In the genomic region with DNA sequence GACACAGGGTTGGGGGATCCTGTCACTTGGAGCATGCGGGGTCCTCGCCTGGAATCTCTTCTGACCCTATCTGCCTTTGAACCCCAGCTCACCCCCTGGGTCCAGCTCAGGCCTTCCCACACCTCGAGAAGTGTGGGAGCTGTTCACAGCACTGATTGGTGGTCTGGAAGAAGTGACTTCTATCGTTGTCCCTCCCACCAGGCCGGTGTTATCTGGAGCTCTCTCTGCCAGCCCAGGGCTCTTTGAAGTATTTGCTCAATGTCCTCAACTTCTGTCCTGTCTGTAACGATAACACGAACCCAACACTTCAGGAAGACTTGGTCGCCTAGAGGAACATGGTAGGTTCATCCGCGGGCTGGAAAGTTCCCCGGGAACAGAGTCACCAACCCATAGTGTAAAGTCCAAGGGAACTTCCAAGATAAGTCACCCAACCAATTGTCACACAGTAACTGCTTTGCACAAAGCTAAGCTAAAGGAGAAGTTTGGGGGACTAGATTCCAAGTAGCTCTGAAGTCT, we compare ENCODE assay signal across 9 mouse cellular contexts. TPM values are rescaled to one million over a fixed set of nuclear protein-coding genes. Genes with fewer than 3 reads are reported as not detected.
DNase-seq lines count a peak whose midpoint lies in the region; ATAC-seq and TF ChIP-seq lines count a peak whose summit lies in the region.
"Had no signal": no experiment of that assay in that cellular context is flagged by ENCODE, and none has a peak within 500 bp of the region (broad histone marks: within the 10 kb centered on the region; RNA-seq: fewer than 3 reads in every experiment).

No protein-coding gene starts in this region.

- H3K27me3 ChIP-seq in heart, adult 2 months (ENCODE audit: control insufficient read depth, insufficient read depth, low read length): no peaks in the 10 kb centered on the region
- H3K27me3 ChIP-seq in neural tube, embryonic 11.5 days (ENCODE audit: control insufficient read depth, insufficient read depth, low read length): peaks cover 23% of the 10 kb centered on the region
- peaks cover 17% of the 10 kb centered on the region for H3K27me3 ChIP-seq in limb, embryonic 15.5 days

- intact Hi-C loops in heart, adult 2 months (cut with DNase I): no loop called here
- intact Hi-C loops in heart, postnatal 14 days (cut with DNase I): loop anchor here (2.0 kb wide), 1 partner anchor 40 kb away; no protein-coding TSS in a partner anchor
- intact Hi-C loops in left cerebral cortex, postnatal 14 days (cut with DNase I): no loop called here

- 50% methylated on average over 11 of the region's 11 CpGs for WGBS in heart, adult 2 months
- WGBS in neural tube, embryonic 11.5 days: 69% methylated on average over 11 of the region's 11 CpGs
- WGBS in limb, embryonic 15.5 days: 63% methylated on average over 11 of the region's 11 CpGs

- H3K4me3 ChIP-seq in heart, adult 2 months: peak overlapping the region; percentile 74; the same call in 1 of the 2 replicates
- H3K4me3 ChIP-seq in neural tube, embryonic 11.5 days (ENCODE audit: low read depth, low read length): 0 out of 2 replicates have a peak overlapping the region, but pooled peaks have one; percentile 78
- H3K4me3 ChIP-seq in limb, embryonic 15.5 days: peak overlapping the region; percentile 77

- no peak for TF ChIP-seq POLR2A in heart, adult 2 months (IDR thresholded peaks at IDR 0.05; ENCODE audit: insufficient read depth, low read depth, low read length)

- H3K4me2 ChIP-seq in neural tube, embryonic 11.5 days (ENCODE audit: low read depth): no peak overlapping the region
- H3K4me2 ChIP-seq in limb, embryonic 15.5 days: no peak overlapping the region

- no peak for TF ChIP-seq EP300 in heart, adult 2 months (IDR thresholded peaks at IDR 0.05; ENCODE audit: insufficient read depth, low read depth, low read length)

- peak overlapping the region; percentile 98; the same call in 1 of the 2 replicates for H3K9ac ChIP-seq in heart, adult 2 months (ENCODE audit: low read depth, low read length)
- no peak overlapping the region for H3K9ac ChIP-seq in neural tube, embryonic 11.5 days (ENCODE audit: low read length)
- H3K9ac ChIP-seq in limb, embryonic 15.5 days: no peak overlapping the region

- no peak for DNase-seq in heart, adult 2 months
- DNase-seq in heart, postnatal 14 days: no peak
- DNase-seq in neural tube, embryonic 11.5 days (ENCODE audit: low spot score): no peak
- no peak for DNase-seq in neural tube, embryonic 10.5 days (ENCODE audit: extremely low spot score, low spot score)
- DNase-seq in thymus, postnatal 36 days: no peak
- DNase-seq in right cerebral cortex, adult 18-20 months: no peak
- no peak for DNase-seq in left cerebral cortex, postnatal 14 days (ENCODE audit: low spot score in 2 of 2)

- H3K27ac ChIP-seq in heart, adult 2 months: no peak overlapping the region; the same call in 1 of the 2 replicates
- no peak overlapping the region for H3K27ac ChIP-seq in neural tube, embryonic 11.5 days (ENCODE audit: low read depth, low read length)
- H3K27ac ChIP-seq in limb, embryonic 15.5 days: no peak overlapping the region
- H3K27ac ChIP-seq: embryonic facial prominence, embryonic 12.5 days had no signal

- no peaks in the 10 kb centered on the region for H3K36me3 ChIP-seq in heart, adult 2 months (ENCODE audit: control insufficient read depth, insufficient read depth, low read length)
- H3K36me3 ChIP-seq in neural tube, embryonic 11.5 days (ENCODE audit: control insufficient read depth, insufficient read depth, low read length): no peaks in the 10 kb centered on the region
- H3K36me3 ChIP-seq in limb, embryonic 15.5 days: 0 out of 2 replicates have a peak, but pooled peaks cover 4% of the 10 kb centered on the region
- H3K36me3 ChIP-seq: embryonic facial prominence, embryonic 12.5 days had no signal

- ATAC-seq in neural tube, embryonic 11.5 days (ENCODE audit: insufficient read depth, low FRiP score, low TSS enrichment): no peak
- ATAC-seq in limb, embryonic 15.5 days (ENCODE audit: insufficient number of reproducible peaks, low FRiP score, low TSS enrichment, low read depth): no peak

- TF ChIP-seq CTCF in heart, adult 2 months (IDR thresholded peaks at IDR 0.05): no peak

- peaks cover 10% of the 10 kb centered on the region for H3K4me1 ChIP-seq in heart, adult 2 months (ENCODE audit: control insufficient read depth, insufficient read depth, low read length)
- H3K4me1 ChIP-seq in neural tube, embryonic 11.5 days (ENCODE audit: control insufficient read depth, insufficient read depth, low read length): peaks cover 20% of the 10 kb centered on the region
- peaks cover 43% of the 10 kb centered on the region for H3K4me1 ChIP-seq in limb, embryonic 15.5 days

- no peaks in the 10 kb centered on the region for H3K9me3 ChIP-seq in neural tube, embryonic 11.5 days (ENCODE audit: control insufficient read depth, low read length)
- no peaks in the 10 kb centered on the region for H3K9me3 ChIP-seq in limb, embryonic 15.5 days
- H3K9me3 ChIP-seq: embryonic facial prominence, embryonic 12.5 days had no signal

- H3K79me2 ChIP-seq in heart, adult 2 months (replicated peaks; ENCODE audit: control insufficient read depth, insufficient read depth, low read length): no peaks in the 10 kb centered on the region

RNA-seq across cellular contexts. Expression of gene Mllt6, which starts 4.4 kb away (rescaled TPM):
- total RNA-seq in heart, adult 2 months (2021): 10 to 100 TPM; 67.1 to 72.5 TPM
- polyA plus RNA-seq in heart, adult 2 months (2012; rRNA removed): 37.9 and 46.2 TPM in 2 replicates
- 10 to 100 TPM; 58.1 to 61.7 TPM for total RNA-seq in heart, postnatal 14 days (2021)
- 3.9 and 4.5 TPM in 2 replicates for polyA plus RNA-seq in neural tube, embryonic 11.5 days (2014; fragmentation: Nextera tagmentation; extraction: Ambion mirVana)
- 2.4 and 2.6 TPM in 2 replicates for polyA plus RNA-seq in limb, embryonic 15.5 days (2015; fragmentation: Nextera tagmentation; extraction: Ambion mirVana)
- 10 to 100 TPM; 79.8 to 80.1 TPM for total RNA-seq in left cerebral cortex, postnatal 14 days (2021)

RNA-seq across cellular contexts. Expression of gene Cisd3, which starts 26.8 kb away (rescaled TPM):
- total RNA-seq in heart, adult 2 months (2021): 100 to 1,000 TPM; 130 to 137 TPM
- polyA plus RNA-seq in heart, adult 2 months (2012; rRNA removed): 82.7 and 106 TPM in 2 replicates
- 100 to 1,000 TPM; 146 to 147 TPM for total RNA-seq in heart, postnatal 14 days (2021)
- polyA plus RNA-seq in neural tube, embryonic 11.5 days (2014; fragmentation: Nextera tagmentation; extraction: Ambion mirVana): 20.2 and 21.1 TPM in 2 replicates
- polyA plus RNA-seq in limb, embryonic 15.5 days (2015; fragmentation: Nextera tagmentation; extraction: Ambion mirVana): 13.5 and 18.6 TPM in 2 replicates
- total RNA-seq in left cerebral cortex, postnatal 14 days (2021): 10 to 100 TPM; 36.7 to 38.9 TPM

RNA-seq across cellular contexts. Expression of gene Epop, which starts 29.3 kb away (rescaled TPM):
- 1 to 10 TPM; 1.4 to 2.6 TPM for total RNA-seq in heart, adult 2 months (2021)
- 0.44 and 0.61 TPM in 2 replicates for polyA plus RNA-seq in heart, adult 2 months (2012; rRNA removed)
- 1 to 10 TPM in 1 of 2 experiments, under 1 TPM in 1; 0.93 to 1.2 TPM for total RNA-seq in heart, postnatal 14 days (2021)
- polyA plus RNA-seq in neural tube, embryonic 11.5 days (2014; fragmentation: Nextera tagmentation; extraction: Ambion mirVana): 9.7 and 11.0 TPM in 2 replicates
- 1.9 and 3.2 TPM in 2 replicates for polyA plus RNA-seq in limb, embryonic 15.5 days (2015; fragmentation: Nextera tagmentation; extraction: Ambion mirVana)
- total RNA-seq in left cerebral cortex, postnatal 14 days (2021): 10 to 100 TPM; 34.7 to 37.7 TPM

RNA-seq across cellular contexts. Expression of gene Pcgf2, which starts 41.5 kb away (rescaled TPM):
- 1 to 10 TPM; 4.1 to 5.6 TPM for total RNA-seq in heart, adult 2 months (2021)
- polyA plus RNA-seq in heart, adult 2 months (2012; rRNA removed): 9.5 and 17.8 TPM in 2 replicates
- 10 to 100 TPM; 11.1 to 12.9 TPM for total RNA-seq in heart, postnatal 14 days (2021)
- polyA plus RNA-seq in neural tube, embryonic 11.5 days (2014; fragmentation: Nextera tagmentation; extraction: Ambion mirVana): 17.5 and 17.8 TPM in 2 replicates
- polyA plus RNA-seq in limb, embryonic 15.5 days (2015; fragmentation: Nextera tagmentation; extraction: Ambion mirVana): 13.1 and 14.7 TPM in 2 replicates
- 10 to 100 TPM; 31.3 to 35.8 TPM for total RNA-seq in left cerebral cortex, postnatal 14 days (2021)

RNA-seq across cellular contexts. Expression of gene Psmb3, which starts 44.4 kb away (rescaled TPM):
- total RNA-seq in heart, adult 2 months (2021): 100 to 1,000 TPM; 135 to 139 TPM
- polyA plus RNA-seq in heart, adult 2 months (2012; rRNA removed): 273 and 314 TPM in 2 replicates
- 100 to 1,000 TPM; 161 to 169 TPM for total RNA-seq in heart, postnatal 14 days (2021)
- 545 and 553 TPM in 2 replicates for polyA plus RNA-seq in neural tube, embryonic 11.5 days (2014; fragmentation: Nextera tagmentation; extraction: Ambion mirVana)
- 413 and 414 TPM in 2 replicates for polyA plus RNA-seq in limb, embryonic 15.5 days (2015; fragmentation: Nextera tagmentation; extraction: Ambion mirVana)
- 100 to 1,000 TPM; 133 to 136 TPM for total RNA-seq in left cerebral cortex, postnatal 14 days (2021)

Comparison
In these comparisons a context has a peak if more than half of its experiments do, and no peak if none do; other contexts are left out.
1. RNA of gene Epop, which starts 29.3 kb away (total RNA-seq): 34.7 to 37.7 TPM in left cerebral cortex, postnatal 14 days; 1.4 to 2.6 TPM in heart, adult 2 months and 0.93 to 1.2 TPM in heart, postnatal 14 days; every median in the first group is over 4 times any median in the second.
2. Peak in every context shown above with its lines, with median percentiles within 50 percentile points of each other: H3K4me3 ChIP-seq.